Mouse (Mus musculus) spleen, postnatal 14 days (tissue): Measurements from ENCODE around the gene Rgs19.

Experiments
- DNase-seq, 2 experiments: peaks; one replicate each; pipeline ENCODE4 v3.0.0; 2021 to 2022; ENCODE audit warnings: low spot score in 2 of 2

Rgs19 gene

DNA sequence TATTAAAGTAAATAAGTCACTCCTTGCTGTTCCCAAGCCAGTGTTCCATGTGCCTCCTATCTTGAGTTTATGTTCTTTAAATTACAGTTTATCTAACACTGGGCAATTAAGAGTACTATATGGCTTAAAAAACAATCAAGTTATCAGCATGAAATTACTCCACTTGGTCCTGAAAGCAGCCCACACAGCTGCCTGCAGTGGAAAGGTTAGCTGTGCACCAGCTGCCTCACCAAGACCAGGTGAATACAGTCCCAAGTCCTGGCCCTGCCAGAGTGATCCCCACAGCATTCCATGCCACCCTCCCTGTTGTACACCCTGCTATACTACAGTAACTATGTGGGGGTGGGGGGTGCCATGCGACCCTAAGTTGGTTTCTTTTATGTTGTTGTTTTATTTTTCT, 40.3 kb downstream of the Rgs19 start:
- no peak for DNase-seq

GRCm38 (mm10) chr2:181653065-181653464, 40.7 kb downstream of the Rgs19 start:
- DNase-seq, result no peak

- DNase-seq, result no peak
Measured at GRCm38 (mm10) chr2:181648926-181649325, 44.9 kb downstream of the Rgs19 start.

GRCm38 (mm10) chr2:181646626-181647472, 46.9 kb downstream of the Rgs19 start:
- no peak for DNase-seq

DNA sequence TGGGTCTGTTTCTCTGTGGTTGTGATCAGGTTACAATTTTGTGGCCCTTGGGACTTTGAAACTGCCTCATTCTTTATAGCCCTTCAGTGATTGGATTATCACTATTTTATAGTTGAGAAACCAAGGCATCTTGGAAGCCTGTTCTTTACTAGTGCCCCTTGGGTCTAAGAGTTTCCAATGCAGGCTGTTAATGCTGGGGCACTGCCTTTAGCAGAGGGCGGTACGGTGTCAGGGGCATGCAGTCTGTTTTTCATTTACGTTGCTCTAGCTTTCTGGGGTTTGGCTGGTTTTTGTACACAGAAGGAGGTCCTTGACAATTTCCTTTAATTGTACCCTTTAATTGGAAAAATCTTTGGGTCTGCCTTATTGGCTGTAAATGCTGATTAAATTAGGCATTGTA, 48.1 kb downstream of the Rgs19 start:
- DNase-seq, result no peak

GRCm38 (mm10) chr2:181644361-181644760, 49.4 kb downstream of the Rgs19 start:
- peak in 1 of 2 experiments; percentile 32 for DNase-seq
